Mouse (Mus musculus) intestine, postnatal 0 days (tissue): ENCODE data around the gene D930007J09Rik. TPM values are rescaled to one million over a fixed set of nuclear protein-coding genes. Genes with fewer than 3 reads are reported as not detected.

Source experiments
- ATAC-seq: fragments of 200-750 bp; cut with Nextera tagmentation; 2 replicates; pipeline ENCODE4 v1.8.0; 2017; ENCODE audit warnings: mild to moderate bottlenecking, moderate TSS enrichment, moderate library complexity
- H3K27ac ChIP-seq: fragments of 300-500 bp; sonication (generic); 2 replicates; pipeline ENCODE4 v1.5.1; 2014; ENCODE audit warnings: mild to moderate bottlenecking, low read depth, low read length, moderate library complexity
- H3K27me3 ChIP-seq: fragments of 300-500 bp; sonication (generic); replicated peaks from 2 replicates; pipeline ENCODE4 v1.6.1; 2014; ENCODE audit warnings: low read length, mixed read lengths; ENCODE audit not compliant: control insufficient read depth, insufficient read depth
- H3K36me3 ChIP-seq: fragments of 300-500 bp; sonication (generic); 2 replicates; pipeline ENCODE4 v1.6.1; 2014; ENCODE audit warnings: mild to moderate bottlenecking, moderate library complexity; ENCODE audit not compliant: control insufficient read depth, insufficient read depth
- H3K4me1 ChIP-seq: fragments of 300-500 bp; sonication (generic); replicated peaks from 2 replicates; pipeline ENCODE4 v1.6.1; 2014; ENCODE audit warnings: antibody characterized with exemption, low read length, mixed read lengths; ENCODE audit not compliant: control insufficient read depth, insufficient read depth
- H3K4me2 ChIP-seq: fragments of 300-500 bp; sonication (generic); replicated peaks from 2 replicates; pipeline ENCODE4 v1.6.1; 2014; ENCODE audit warnings: low read depth, mild to moderate bottlenecking, moderate library complexity
- H3K4me3 ChIP-seq: fragments of 300-500 bp; sonication (generic); 2 replicates; pipeline ENCODE4 v1.5.1; 2014; ENCODE audit warnings: low read depth, low read length
- H3K9ac ChIP-seq: fragments of 300-500 bp; sonication (generic); 2 replicates; pipeline ENCODE4 v1.6.1; 2014; ENCODE audit warnings: mild to moderate bottlenecking, low read depth, low read length
- H3K9me3 ChIP-seq: fragments of 300-500 bp; sonication (generic); 2 replicates; pipeline ENCODE4 v1.6.1; 2016; ENCODE audit warnings: mixed run types; ENCODE audit not compliant: control insufficient read depth
- CTCF ChIP-seq: sonication (generic); IDR thresholded peaks from 2 replicates; pipeline ENCODE4 v1.5.1; 2016; ENCODE audit warnings: low read depth, mild to moderate bottlenecking, control low read depth, antibody characterized with exemption, moderate library complexity
- WGBS: fragments of 180-500 bp; shearing (Covaris S2); extraction: QIAGEN DNeasy Blood & Tissue Kit; methylation state at CpG from one replicate; pipeline ENCODE4 v1.1.7; 2014; 5-methylcytosine and 5-hydroxymethylcytosine counted together
- polyA plus RNA-seq: library from polyadenylated mRNA; unstranded; fragments of >200 nt; fragmentation: Nextera tagmentation; extraction: Ambion mirVana; gene quantifications from 2 replicates; pipeline ENCODE4 v1.2.1, GENCODE M21; 2015

D930007J09Rik gene
- polyA plus RNA-seq, 1 experiment from 2014 or later, result not detected

DNA sequence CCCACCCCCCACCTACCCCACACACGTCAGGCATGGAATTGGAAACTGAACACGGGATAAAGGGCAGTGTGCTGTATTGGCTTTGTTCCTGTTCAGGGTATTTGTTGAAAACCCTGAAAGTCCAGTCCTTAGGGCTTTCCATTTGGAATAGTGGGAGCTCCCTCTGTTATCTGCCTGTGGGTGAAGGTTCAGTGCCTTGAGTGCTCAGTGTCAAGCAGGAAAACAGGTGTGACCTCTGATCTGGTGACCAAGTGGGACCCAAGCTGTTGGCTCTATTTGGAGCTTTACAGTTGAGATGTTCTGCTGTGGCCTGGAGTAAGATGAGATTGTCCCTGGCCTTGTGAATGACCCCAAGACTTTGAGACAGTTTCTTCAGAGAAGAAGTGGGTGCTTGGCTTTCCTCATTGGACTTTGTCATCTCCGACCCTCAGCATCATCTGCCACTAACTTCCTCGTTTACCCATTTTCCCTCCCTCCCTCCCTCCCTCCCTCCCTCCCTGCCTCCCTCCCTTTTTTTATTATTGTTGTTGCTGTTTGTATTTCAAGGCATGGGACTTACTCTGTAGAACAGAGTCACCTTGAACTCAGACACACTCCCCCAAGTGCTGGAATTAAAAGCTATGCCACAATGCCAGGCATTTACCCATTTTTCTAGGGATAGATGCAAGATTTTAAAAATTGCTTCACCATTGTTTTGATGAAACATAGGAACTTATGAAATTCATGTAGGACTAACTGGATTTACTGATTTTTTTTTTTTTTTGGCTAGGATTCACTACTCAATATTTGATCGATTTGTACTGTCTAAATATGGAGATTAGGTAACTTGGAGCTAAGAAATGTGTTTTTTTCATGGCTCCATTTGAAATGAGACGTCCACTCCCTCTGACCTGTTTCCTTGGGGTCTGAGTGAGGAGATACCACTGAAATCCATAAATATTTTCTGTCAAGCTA, 22.0 kb upstream of the D930007J09Rik start:
- peak; percentile 67 for ATAC-seq
- peaks cover 13% of the 10 kb centered on the region for H3K36me3 ChIP-seq
- no peak overlapping the region for H3K4me3 ChIP-seq
- H3K9me3 ChIP-seq, result no peaks in the 10 kb centered on the region
- 52% methylated on average over 6 of the region's 6 CpGs for WGBS
- H3K27ac ChIP-seq, result no peak overlapping the region; the same call in 1 of the 2 replicates
- no peak overlapping the region for H3K9ac ChIP-seq
- H3K27me3 ChIP-seq, result no peaks in the 10 kb centered on the region
- no peak for TF ChIP-seq CTCF
- H3K4me1 ChIP-seq, result no peaks in the 10 kb centered on the region
- H3K4me2 ChIP-seq, result no peak overlapping the region

DNA sequence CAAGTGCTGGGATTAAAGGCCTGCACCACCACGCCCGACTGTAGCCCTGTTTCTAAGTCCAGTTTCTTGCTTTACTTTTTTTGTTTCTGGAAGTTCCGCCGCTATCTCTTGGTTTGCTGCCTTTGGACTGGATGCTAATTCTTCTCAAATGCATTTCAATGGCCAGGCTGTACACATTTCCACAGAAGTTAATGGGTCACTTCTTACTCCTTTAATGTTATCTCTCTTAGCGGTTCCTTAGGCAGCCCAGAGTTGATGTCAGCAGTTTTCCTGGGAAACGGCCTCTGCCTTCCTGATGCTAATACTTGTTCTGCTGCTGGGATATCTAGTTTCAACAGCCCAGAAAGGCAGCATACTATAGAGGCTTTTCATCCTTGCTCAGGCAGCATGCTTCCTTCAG, 20.5 kb upstream of the D930007J09Rik start:
- Histone ChIP-seq H3K9me3 (no peaks in the 10 kb centered on the region), H3K4me3 (no peak overlapping the region), H3K27me3 (no peaks in the 10 kb centered on the region), H3K4me2 (no peak overlapping the region), H3K27ac (no peak overlapping the region), H3K9ac (no peak overlapping the region), H3K4me1 (no peaks in the 10 kb centered on the region), H3K36me3 (peaks cover 17% of the 10 kb centered on the region)
- ATAC-seq, result no peak
- WGBS, result 78% methylated on average over 6 of the region's 6 CpGs
- no peak for TF ChIP-seq CTCF

DNA sequence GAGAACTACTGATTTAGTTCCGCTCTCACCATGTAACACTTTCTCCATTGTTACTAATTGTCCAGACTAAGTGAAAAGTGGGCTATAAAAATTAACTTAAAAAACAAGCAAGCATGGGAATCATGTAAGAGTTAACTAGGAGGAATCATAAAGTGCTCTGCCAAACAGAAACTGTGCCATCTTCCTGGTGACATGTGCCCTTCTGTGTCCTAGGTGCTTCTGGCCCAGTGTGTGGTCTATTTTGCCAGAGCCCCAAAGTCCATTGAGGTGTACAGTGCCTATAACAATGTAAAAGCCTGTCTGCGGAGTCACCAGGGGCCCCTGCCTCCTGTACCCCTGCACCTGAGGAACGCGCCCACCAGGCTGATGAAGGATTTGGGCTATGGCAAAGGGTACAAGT, 19.0 kb upstream of the D930007J09Rik start:
- no peak overlapping the region for H3K27ac ChIP-seq
- H3K9me3 ChIP-seq, result no peaks in the 10 kb centered on the region
- ATAC-seq, result no peak
- no peak for TF ChIP-seq CTCF
- no peak overlapping the region for H3K9ac ChIP-seq
- 97% methylated on average over 4 of the region's 4 CpGs for WGBS
- no peaks in the 10 kb centered on the region for H3K27me3 ChIP-seq
- H3K4me1 ChIP-seq, result no peaks in the 10 kb centered on the region
- H3K36me3 ChIP-seq, result peaks cover 30% of the 10 kb centered on the region
- no peak overlapping the region for H3K4me3 ChIP-seq
- H3K4me2 ChIP-seq, result no peak overlapping the region

DNA sequence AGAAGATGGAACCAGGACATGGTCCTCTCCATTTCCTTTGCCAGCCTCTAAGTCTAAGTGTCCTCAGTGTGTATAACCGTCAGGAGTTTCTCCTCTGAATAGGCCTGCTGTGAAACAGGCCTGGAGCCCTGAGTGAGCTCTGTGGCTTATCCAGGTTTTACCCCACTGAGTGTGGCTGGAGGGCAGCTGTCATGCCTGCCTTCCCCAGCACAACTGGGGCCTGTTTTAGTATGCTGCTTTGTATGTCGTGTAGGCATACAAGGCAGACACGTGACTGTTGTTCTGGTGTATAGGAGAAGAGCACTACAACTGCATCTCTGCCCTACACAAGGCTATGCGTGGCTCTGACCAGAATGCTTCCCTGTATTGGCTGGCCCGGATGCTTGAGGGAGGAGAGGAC, 17.3 kb upstream of the D930007J09Rik start:
- TF ChIP-seq CTCF, result no peak
- no peak overlapping the region for H3K9ac ChIP-seq
- peaks cover 37% of the 10 kb centered on the region for H3K36me3 ChIP-seq
- WGBS, result 94% methylated on average over 5 of the region's 5 CpGs
- ATAC-seq, result no peak
- H3K4me2 ChIP-seq, result no peak overlapping the region
- H3K9me3 ChIP-seq, result no peaks in the 10 kb centered on the region
- no peaks in the 10 kb centered on the region for H3K4me1 ChIP-seq
- no peak overlapping the region for H3K4me3 ChIP-seq
- H3K27ac ChIP-seq, result no peak overlapping the region
- H3K27me3 ChIP-seq, result no peaks in the 10 kb centered on the region

DNA sequence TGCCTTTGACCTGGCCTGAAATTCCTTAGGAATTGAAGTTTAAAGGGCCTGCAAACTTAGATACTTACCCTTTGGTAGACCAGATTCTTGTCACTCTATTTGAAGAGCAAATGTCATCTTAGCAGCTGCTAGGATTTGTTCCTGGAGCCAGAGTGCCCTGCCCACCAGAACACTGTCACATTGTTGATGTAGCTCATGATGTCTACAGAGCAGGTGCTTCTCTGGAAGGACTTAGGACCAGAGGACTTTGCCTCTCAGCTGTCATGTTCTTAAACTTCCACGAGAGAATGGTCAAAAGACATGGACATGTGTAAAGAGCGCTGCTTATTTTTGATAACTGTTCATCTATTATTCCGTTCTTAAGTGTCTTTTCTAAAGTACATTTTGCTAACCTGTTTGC, 16.6 kb upstream of the D930007J09Rik start:
- Histone ChIP-seq H3K27ac (no peak overlapping the region), H3K36me3 (peaks cover 39% of the 10 kb centered on the region), H3K4me3 (no peak overlapping the region), H3K27me3 (no peaks in the 10 kb centered on the region), H3K9me3 (no peaks in the 10 kb centered on the region), H3K9ac (no peak overlapping the region), H3K4me1 (no peaks in the 10 kb centered on the region), H3K4me2 (no peak overlapping the region)
- ATAC-seq, result peak; percentile 50; the same call in 1 of the 2 replicates
- 74% methylated on average over 3 of the region's 3 CpGs for WGBS
- TF ChIP-seq CTCF, result no peak

DNA sequence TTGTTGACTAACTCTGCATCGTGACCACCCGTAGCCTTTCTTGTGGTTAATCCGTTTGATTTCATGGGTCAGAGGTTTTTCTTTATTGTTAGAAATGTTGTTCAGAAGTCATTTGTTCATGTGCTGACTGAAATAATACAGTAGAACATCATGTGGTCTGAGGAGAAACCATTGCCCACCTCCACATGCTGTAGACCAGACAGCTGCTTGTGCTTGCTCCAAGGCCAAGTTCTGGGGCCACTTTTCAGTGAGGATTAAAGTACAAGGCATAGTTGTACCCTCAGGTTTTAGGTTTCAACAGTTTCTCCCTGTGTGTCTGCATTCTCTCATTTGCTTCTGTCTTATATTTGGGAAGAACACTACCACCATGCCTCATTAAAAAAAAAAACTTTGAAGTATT, 5.0 kb upstream of the D930007J09Rik start:
- H3K27me3 ChIP-seq, result no peaks in the 10 kb centered on the region
- no peak overlapping the region for H3K9ac ChIP-seq
- no peak for ATAC-seq
- no peak overlapping the region for H3K27ac ChIP-seq
- no peak overlapping the region for H3K4me2 ChIP-seq
- H3K9me3 ChIP-seq, result no peaks in the 10 kb centered on the region
- 94% methylated on average over 3 of the region's 3 CpGs for WGBS
- no peaks in the 10 kb centered on the region for H3K4me1 ChIP-seq
- H3K36me3 ChIP-seq, result peaks cover 20% of the 10 kb centered on the region
- no peak for TF ChIP-seq CTCF
- no peak overlapping the region for H3K4me3 ChIP-seq
